ENCODE assay signal across 34 mouse cellular contexts in genomic region chr2:149818395-149818794, GRCm38 (mm10). TPM values are rescaled to one million over a fixed set of nuclear protein-coding genes. Genes with fewer than 3 reads are reported as not detected.
DNase-seq lines count a peak whose midpoint lies in the region; ATAC-seq and TF ChIP-seq lines count a peak whose summit lies in the region.
"Had no signal": no experiment of that assay in that cellular context is flagged by ENCODE, and none has a peak within 500 bp of the region (broad histone marks: within the 10 kb centered on the region; RNA-seq: fewer than 3 reads in every experiment).

No protein-coding gene starts in this region.

- H3K9ac ChIP-seq in forebrain, postnatal 0 days: no peak overlapping the region
- no peak overlapping the region for H3K9ac ChIP-seq in forebrain, embryonic 15.5 days (replicated peaks)
- H3K9ac ChIP-seq in heart, embryonic 16.5 days (ENCODE audit: low read length): no peak overlapping the region
- H3K9ac ChIP-seq: embryonic facial prominence, embryonic 13.5 days; forebrain, embryonic 13.5 days; heart, embryonic 15.5 days; hindbrain, embryonic 13.5 days; intestine, embryonic 15.5 days had no signal

- H3K4me2 ChIP-seq in forebrain, postnatal 0 days (ENCODE audit: low read depth): no peak overlapping the region
- H3K4me2 ChIP-seq in forebrain, embryonic 15.5 days (replicated peaks): no peak overlapping the region
- 0 out of 2 replicates have a peak overlapping the region, but pooled peaks have one; percentile 17 for H3K4me2 ChIP-seq in heart, embryonic 16.5 days (ENCODE audit: low read depth, low read length)
- H3K4me2 ChIP-seq: embryonic facial prominence, embryonic 13.5 days; forebrain, embryonic 13.5 days; heart, embryonic 15.5 days; hindbrain, embryonic 13.5 days; intestine, embryonic 15.5 days had no signal

- no peaks in the 10 kb centered on the region for H3K36me3 ChIP-seq in forebrain, postnatal 0 days (ENCODE audit: insufficient read depth)
- H3K36me3 ChIP-seq in forebrain, embryonic 15.5 days: no peaks in the 10 kb centered on the region
- no peaks in the 10 kb centered on the region for H3K36me3 ChIP-seq in heart, embryonic 16.5 days (ENCODE audit: control insufficient read depth, insufficient read depth)
- H3K36me3 ChIP-seq in heart, embryonic 10.5 days: no peaks in the 10 kb centered on the region
- H3K36me3 ChIP-seq: embryonic facial prominence, embryonic 10.5 days; embryonic facial prominence, embryonic 13.5 days; G1E; heart, embryonic 15.5 days; hindbrain, embryonic 10.5 days; hindbrain, embryonic 13.5 days; intestine, embryonic 15.5 days had no signal

- H3K9me3 ChIP-seq in forebrain, postnatal 0 days (ENCODE audit: low read length): no peaks in the 10 kb centered on the region
- H3K9me3 ChIP-seq in forebrain, embryonic 15.5 days: no peaks in the 10 kb centered on the region
- H3K9me3 ChIP-seq in heart, embryonic 16.5 days (replicated peaks; ENCODE audit: control insufficient read depth, low read length): no peaks in the 10 kb centered on the region
- H3K9me3 ChIP-seq in heart, embryonic 10.5 days: no peaks in the 10 kb centered on the region
- H3K9me3 ChIP-seq: embryonic facial prominence, embryonic 10.5 days; embryonic facial prominence, embryonic 13.5 days; forebrain, embryonic 13.5 days; G1E; heart, embryonic 15.5 days; hindbrain, embryonic 10.5 days; hindbrain, embryonic 13.5 days; intestine, embryonic 15.5 days had no signal

- no peak for DNase-seq in forebrain, postnatal 0 days
- no peak for DNase-seq in heart, embryonic 10.5 days (ENCODE audit: low spot score)
- peak; percentile 40 for DNase-seq in brain, adult 2 months (ENCODE audit: low read depth, low spot score)
- no peak for DNase-seq in right cerebral cortex, postnatal 4 days
- DNase-seq: adrenal gland, postnatal 10 days; adrenal gland, postnatal 36 days; B cell, adult 2 months; cerebellum, adult 11-12 months; cerebellum, adult 8-10 months; cerebellum, postnatal 10 days; cerebellum, postnatal 36 days; embryo, embryonic 11 days; gastrocnemius, postnatal 25 days; heart, adult 18-20 months; heart, postnatal 36 days; kidney, adult 11 months; kidney, adult 8-10 months had no signal

- H3K27ac ChIP-seq in forebrain, postnatal 0 days (ENCODE audit: low read depth, low read length): no peak overlapping the region
- no peak overlapping the region for H3K27ac ChIP-seq in forebrain, embryonic 15.5 days (replicated peaks)
- peak overlapping the region; percentile 37; the same call in 1 of the 2 replicates for H3K27ac ChIP-seq in heart, embryonic 16.5 days (ENCODE audit: low read length)
- no peak overlapping the region for H3K27ac ChIP-seq in heart, embryonic 10.5 days
- H3K27ac ChIP-seq: embryonic facial prominence, embryonic 10.5 days; embryonic facial prominence, embryonic 13.5 days; forebrain, embryonic 13.5 days; heart, embryonic 15.5 days; hindbrain, embryonic 10.5 days; hindbrain, embryonic 13.5 days; intestine, embryonic 15.5 days had no signal

- H3K4me1 ChIP-seq in forebrain, postnatal 0 days (ENCODE audit: insufficient read depth): no peaks in the 10 kb centered on the region
- H3K4me1 ChIP-seq in forebrain, embryonic 15.5 days: no peaks in the 10 kb centered on the region
- H3K4me1 ChIP-seq in heart, embryonic 16.5 days (ENCODE audit: control insufficient read depth, insufficient read depth, low read length): peaks cover 18% of the 10 kb centered on the region
- H3K4me1 ChIP-seq in heart, embryonic 10.5 days: 0 out of 2 replicates have a peak, but pooled peaks cover 6% of the 10 kb centered on the region
- H3K4me1 ChIP-seq: embryonic facial prominence, embryonic 10.5 days; embryonic facial prominence, embryonic 13.5 days; forebrain, embryonic 13.5 days; hindbrain, embryonic 10.5 days; hindbrain, embryonic 13.5 days; intestine, embryonic 15.5 days had no signal

- H3K4me3 ChIP-seq in forebrain, postnatal 0 days (ENCODE audit: low read depth, low read length): no peak overlapping the region
- no peak overlapping the region for H3K4me3 ChIP-seq in forebrain, embryonic 15.5 days
- H3K4me3 ChIP-seq in heart, embryonic 16.5 days (ENCODE audit: low read length): no peak overlapping the region
- H3K4me3 ChIP-seq in heart, embryonic 10.5 days: no peak overlapping the region
- H3K4me3 ChIP-seq: embryonic facial prominence, embryonic 10.5 days; embryonic facial prominence, embryonic 13.5 days; erythroblast, embryonic 14.5 days; forebrain, embryonic 13.5 days; heart, embryonic 15.5 days; hindbrain, embryonic 10.5 days; hindbrain, embryonic 13.5 days; intestine, embryonic 15.5 days had no signal

- no peaks in the 10 kb centered on the region for H3K27me3 ChIP-seq in forebrain, postnatal 0 days (ENCODE audit: insufficient read depth, low read length)
- no peaks in the 10 kb centered on the region for H3K27me3 ChIP-seq in forebrain, embryonic 15.5 days
- no peaks in the 10 kb centered on the region for H3K27me3 ChIP-seq in heart, embryonic 16.5 days (ENCODE audit: control insufficient read depth, insufficient read depth, low read length)
- no peaks in the 10 kb centered on the region for H3K27me3 ChIP-seq in heart, embryonic 10.5 days (ENCODE audit: insufficient read depth, poor library complexity, severe bottlenecking)
- H3K27me3 ChIP-seq: embryonic facial prominence, embryonic 13.5 days; forebrain, embryonic 13.5 days; heart, embryonic 15.5 days; hindbrain, embryonic 13.5 days; intestine, embryonic 15.5 days; Patski had no signal

- no peak for TF ChIP-seq CTCF in forebrain, postnatal 0 days (IDR thresholded peaks at IDR 0.05; ENCODE audit: low read depth)

- 64% methylated on average over 3 of the region's 3 CpGs for WGBS in forebrain, postnatal 0 days
- WGBS in forebrain, embryonic 15.5 days: 65% methylated on average over 3 of the region's 3 CpGs
- 48% methylated on average over 3 of the region's 3 CpGs for WGBS in heart, embryonic 16.5 days
- WGBS in heart, embryonic 10.5 days: 57% methylated on average over 3 of the region's 3 CpGs

- ATAC-seq in forebrain, postnatal 0 days: peak; percentile 74
- no peak for ATAC-seq in forebrain, embryonic 15.5 days (replicated peaks)
- peak; percentile 77 for ATAC-seq in heart, embryonic 16.5 days (replicated peaks; ENCODE audit: extremely low read depth, insufficient read depth, low FRiP score)
- ATAC-seq: forebrain, embryonic 13.5 days; hindbrain, embryonic 16.5 days; intestine, embryonic 15.5 days; Patski had no signal

RNA-seq across cellular contexts. Expression of gene Syndig1, which starts 10.6 kb away (rescaled TPM):
- total RNA-seq in forebrain, postnatal 0 days (2014; rRNA removed): 25.1 and 49.2 TPM in 2 replicates
- polyA plus RNA-seq in forebrain, postnatal 0 days (2015; fragmentation: Nextera tagmentation; extraction: Ambion mirVana): 29.7 and 32.0 TPM in 2 replicates
- 13.9 and 16.6 TPM in 2 replicates for polyA plus RNA-seq in forebrain, embryonic 15.5 days (2015; fragmentation: Nextera tagmentation; extraction: Ambion mirVana)
- polyA plus RNA-seq in heart, embryonic 16.5 days (2015; fragmentation: Nextera tagmentation; extraction: Ambion mirVana): 3.3 and 3.5 TPM in 2 replicates
- polyA plus RNA-seq in heart, embryonic 10.5 days (2016; fragmentation: Nextera tagmentation; extraction: Ambion mirVana): 2.2 and 2.5 TPM in 2 replicates
- total RNA-seq: CH12.LX; gastrocnemius, postnatal 25 days had no signal
- polyA plus RNA-seq: erythroblast, embryonic 14.5 days; G1E had no signal

RNA-seq across cellular contexts. Expression of gene C530025M09Rik, which starts 12.6 kb away (rescaled TPM):
- total RNA-seq in forebrain, postnatal 0 days (2014; rRNA removed): 0.77 and 1.5 TPM in 2 replicates
- polyA plus RNA-seq in forebrain, postnatal 0 days (2015; fragmentation: Nextera tagmentation; extraction: Ambion mirVana): 1.1 and 1.2 TPM in 2 replicates
- 0.49 and 1.3 TPM in 2 replicates for polyA plus RNA-seq in forebrain, embryonic 15.5 days (2015; fragmentation: Nextera tagmentation; extraction: Ambion mirVana)
- not detected in 2 replicates for polyA plus RNA-seq in heart, embryonic 16.5 days (2015; fragmentation: Nextera tagmentation; extraction: Ambion mirVana)
- 0.28 TPM in 1 of 2 replicates, not detected in the other for polyA plus RNA-seq in heart, embryonic 10.5 days (2016; fragmentation: Nextera tagmentation; extraction: Ambion mirVana)
- total RNA-seq: adrenal gland, adult 18-20 months; adrenal gland, postnatal 10 days; adrenal gland, postnatal 36 days; CH12.LX; G1E; gastrocnemius, adult 8-10 months; gastrocnemius, postnatal 25 days; heart, adult 18-20 months; heart, postnatal 36 days had no signal
- polyA plus RNA-seq: embryonic facial prominence, embryonic 10.5 days; embryonic facial prominence, embryonic 13.5 days; erythroblast, embryonic 14.5 days; G1E; gonadal fat pad, adult 2 months; heart, embryonic 15.5 days; intestine, embryonic 15.5 days; Patski had no signal
